Mouse (Mus musculus) MEL (cell line): ENCODE data around the gene Mmp23.

Experiments
- CTCF ChIP-seq, 3 experiments: IDR thresholded peaks in 2 of 3; conservative IDR thresholded peaks in 1 of 3; 2 replicates each; pipeline ENCODE4 v1.5.1; 2011 to 2012; ENCODE audit warnings: low read length in 3 of 3, low read depth in 2 of 3, mild to moderate bottlenecking in 2 of 3, improper control_type of control experiment in 1 of 3, inconsistent platforms in 1 of 3, mixed read lengths in 1 of 3, moderate library complexity in 1 of 3; ENCODE audit not compliant: control insufficient read depth in 1 of 3, insufficient read depth in 1 of 3, poor library complexity in 1 of 3, severe bottlenecking in 1 of 3
- EP300 ChIP-seq, 2 experiments: IDR thresholded peaks; 2 replicates each; pipeline ENCODE4 v1.6.1; 2011; ENCODE audit warnings: improper control_type of control experiment in 2 of 2, low read length in 2 of 2, low read depth in 1 of 2, mild to moderate bottlenecking in 1 of 2
- ETS1 ChIP-seq: IDR thresholded peaks from 2 replicates; pipeline ENCODE4 v1.6.1; 2012; ENCODE audit warnings: low read depth, mild to moderate bottlenecking, inconsistent platforms, low read length, improper control_type of control experiment, moderate library complexity
- GATA1 ChIP-seq: IDR thresholded peaks from 2 replicates; pipeline ENCODE4 v1.6.1; 2011; ENCODE audit warnings: low read depth, low read length, improper control_type of control experiment
- MYC ChIP-seq: IDR thresholded peaks from 2 replicates; pipeline ENCODE4 v1.6.1; 2011; ENCODE audit warnings: low read depth, mild to moderate bottlenecking, low read length, improper control_type of control experiment, moderate library complexity
- POLR2A ChIP-seq, 2 experiments: IDR thresholded peaks; 2 replicates each; pipeline ENCODE4 v1.6.1; 2011 to 2012; ENCODE audit warnings: low read length in 2 of 2, mild to moderate bottlenecking in 2 of 2, control low read depth in 1 of 2, improper control_type of control experiment in 1 of 2, low read depth in 1 of 2, moderate library complexity in 1 of 2; ENCODE audit not compliant: control insufficient read depth in 1 of 2, insufficient read depth in 1 of 2, poor library complexity in 1 of 2
- POLR2AphosphoS2 ChIP-seq: IDR thresholded peaks from 2 replicates; pipeline ENCODE4 v1.6.1; 2011; ENCODE audit warnings: low read length, improper control_type of control experiment
- UBTF ChIP-seq: IDR thresholded peaks from 2 replicates; pipeline ENCODE4 v1.6.1; 2012; ENCODE audit warnings: low read depth, mild to moderate bottlenecking, inconsistent platforms, low read length, improper control_type of control experiment, moderate library complexity, borderline replicate concordance; ENCODE audit not compliant: insufficient read depth
- ZC3H11A ChIP-seq: IDR thresholded peaks from 2 replicates; pipeline ENCODE4 v1.6.1; 2012; ENCODE audit warnings: low read depth, mild to moderate bottlenecking, inconsistent platforms, low read length, improper control_type of control experiment
- ZMIZ1 ChIP-seq: IDR thresholded peaks from 2 replicates; pipeline ENCODE4 v1.6.1; 2012; ENCODE audit warnings: low read depth, mild to moderate bottlenecking, inconsistent platforms, low read length, improper control_type of control experiment, moderate library complexity

DNA sequence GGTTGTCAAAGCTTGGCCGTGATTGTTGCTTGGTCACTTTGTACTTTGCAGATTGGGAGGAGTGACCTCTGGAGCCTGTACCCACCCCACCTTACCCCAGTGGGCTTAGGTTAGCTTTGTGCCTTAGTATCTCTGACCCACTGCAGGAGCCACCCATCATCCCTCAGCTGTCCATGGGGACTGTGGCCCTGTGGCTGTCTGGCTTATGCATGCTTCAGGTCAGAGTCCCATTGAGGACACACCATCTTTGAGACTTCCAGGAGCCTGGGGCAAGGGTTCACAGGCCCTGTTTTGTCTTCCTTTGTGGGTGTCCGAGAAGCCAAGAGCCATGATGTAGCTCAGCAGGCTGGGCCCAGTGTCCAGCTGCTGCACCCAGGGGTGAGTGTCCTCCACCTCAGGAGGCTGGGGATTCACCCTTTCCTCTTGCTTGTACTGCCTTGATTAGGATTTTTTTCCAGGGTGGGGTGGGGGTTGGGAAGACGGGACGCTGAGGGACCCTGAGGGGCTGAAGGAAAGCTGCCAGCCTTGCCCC, 42.4 kb upstream of the Mmp23 start:
- TF ChIP-seq CTCF (IDR thresholded peaks at IDR 0.05 in 2 of 3, conservative IDR thresholded peaks at IDR 0.05 in 1 of 3; ENCODE audit: control insufficient read depth in 1 of 3, insufficient read depth in 1 of 3, low read depth in 2 of 3, low read length in 3 of 3, poor library complexity in 1 of 3, severe bottlenecking in 1 of 3), result no peak
- no peak for TF ChIP-seq ZC3H11A
- TF ChIP-seq UBTF, result no peak
- no peak for TF ChIP-seq ETS1
- TF ChIP-seq POLR2A (IDR thresholded peaks at IDR 0.05; ENCODE audit: control insufficient read depth in 1 of 2, insufficient read depth in 1 of 2, low read depth in 1 of 2, low read length in 2 of 2, poor library complexity in 1 of 2), result no peak
- TF ChIP-seq EP300 (IDR thresholded peaks at IDR 0.05; ENCODE audit: low read depth in 1 of 2, low read length in 2 of 2), result no peak
- no peak for TF ChIP-seq POLR2AphosphoS2
- no peak for TF ChIP-seq MYC
- TF ChIP-seq ZMIZ1, result no peak
- no peak for TF ChIP-seq GATA1
